Mouse (Mus musculus) embryonic fibroblast, embryonic 13.5 days (primary cell): ENCODE measurements around the gene Taf3.

Experiments used
- CTCF ChIP-seq: IDR thresholded peaks from 2 replicates; pipeline ENCODE4 v1.5.1; 2011; ENCODE audit warnings: mild to moderate bottlenecking, control low read depth, low read length, moderate library complexity, borderline replicate concordance; ENCODE audit not compliant: insufficient read depth
- POLR2A ChIP-seq: IDR thresholded peaks from 2 replicates; pipeline ENCODE4 v1.6.1; 2011; ENCODE audit warnings: low read depth, mild to moderate bottlenecking, control low read depth, low read length, moderate library complexity

DNA sequence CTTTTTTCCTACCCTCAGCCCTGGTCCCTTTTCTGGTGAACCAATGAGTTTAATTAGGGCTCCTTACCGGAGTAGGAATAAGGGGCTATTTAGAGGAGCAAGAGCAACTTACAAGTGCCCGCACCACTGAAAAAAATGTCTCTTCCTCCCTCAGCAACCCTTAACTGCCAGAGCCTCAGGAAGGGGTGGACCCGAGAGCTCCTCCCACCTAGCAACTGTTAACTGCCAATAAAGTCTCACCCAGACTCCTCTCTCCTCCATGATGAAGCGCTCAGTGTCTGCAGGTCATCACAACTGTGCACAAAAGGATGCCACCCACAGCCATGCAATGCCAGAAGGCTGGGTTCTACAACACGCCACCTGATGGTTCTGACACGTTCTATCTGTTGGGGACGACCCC lies 23.4 kb upstream of the Taf3 start:
- TF ChIP-seq CTCF (no peak), POLR2A (no peak)
